24 mouse cellular contexts compared by ENCODE assay signal in genomic region chr7:71457409-71458103, GRCm38 (mm10).
DNase-seq lines count a peak whose midpoint lies in the region; ATAC-seq and TF ChIP-seq lines count a peak whose summit lies in the region.
"Had no signal": no experiment of that assay in that cellular context is flagged by ENCODE, and none has a peak within 500 bp of the region (broad histone marks: within the 10 kb centered on the region; RNA-seq: fewer than 3 reads in every experiment).

No protein-coding gene starts in this region.

- 27% methylated on average over 4 of the region's 4 CpGs for WGBS in kidney, embryonic 15.5 days
- 71% methylated on average over 4 of the region's 4 CpGs for WGBS in kidney, adult 2 months
- WGBS in kidney, postnatal 0 days: 40% methylated on average over 4 of the region's 4 CpGs

- H3K27me3 ChIP-seq in kidney, embryonic 15.5 days: no peaks in the 10 kb centered on the region
- no peaks in the 10 kb centered on the region; the same call in 1 of the 2 replicates for H3K27me3 ChIP-seq in kidney, adult 2 months (replicated peaks; ENCODE audit: control insufficient read depth, insufficient read depth, low read length)
- no peaks in the 10 kb centered on the region for H3K27me3 ChIP-seq in kidney, postnatal 0 days (ENCODE audit: insufficient read depth, low read length)
- H3K27me3 ChIP-seq: embryonic facial prominence, embryonic 13.5 days; embryonic facial prominence, embryonic 15.5 days; forebrain, embryonic 12.5 days had no signal

- no peak overlapping the region for H3K4me2 ChIP-seq in kidney, embryonic 15.5 days
- no peak overlapping the region for H3K4me2 ChIP-seq in kidney, postnatal 0 days (ENCODE audit: low read length)
- H3K4me2 ChIP-seq: embryonic facial prominence, embryonic 15.5 days; forebrain, embryonic 12.5 days had no signal

- no peak overlapping the region for H3K4me3 ChIP-seq in kidney, embryonic 15.5 days (replicated peaks)
- no peak overlapping the region for H3K4me3 ChIP-seq in kidney, adult 2 months (ENCODE audit: insufficient read depth, low read depth, low read length)
- H3K4me3 ChIP-seq in kidney, postnatal 0 days (replicated peaks; ENCODE audit: low read depth, low read length): no peak overlapping the region
- H3K4me3 ChIP-seq: embryonic facial prominence, embryonic 13.5 days; embryonic facial prominence, embryonic 15.5 days; erythroblast, embryonic 14.5 days; forebrain, embryonic 10.5 days; forebrain, embryonic 12.5 days had no signal

- H3K27ac ChIP-seq in kidney, embryonic 15.5 days: peak overlapping the region; percentile 92
- H3K27ac ChIP-seq in kidney, adult 2 months (ENCODE audit: insufficient read depth, low read depth, low read length): no peak overlapping the region
- H3K27ac ChIP-seq in kidney, postnatal 0 days: peak overlapping the region; percentile 73
- H3K27ac ChIP-seq: embryonic facial prominence, embryonic 13.5 days; embryonic facial prominence, embryonic 15.5 days; forebrain, embryonic 10.5 days; forebrain, embryonic 12.5 days had no signal

- H3K9ac ChIP-seq in kidney, embryonic 15.5 days: no peak overlapping the region
- no peak overlapping the region for H3K9ac ChIP-seq in kidney, postnatal 0 days (ENCODE audit: low read depth, low read length)
- H3K9ac ChIP-seq: embryonic facial prominence, embryonic 13.5 days; embryonic facial prominence, embryonic 15.5 days; forebrain, embryonic 12.5 days had no signal

- no peaks in the 10 kb centered on the region for H3K9me3 ChIP-seq in kidney, embryonic 15.5 days (replicated peaks)
- H3K9me3 ChIP-seq in kidney, postnatal 0 days (replicated peaks; ENCODE audit: low read length): 0 out of 2 replicates have a peak, but pooled peaks cover 2% of the 10 kb centered on the region
- H3K9me3 ChIP-seq: embryonic facial prominence, embryonic 13.5 days; embryonic facial prominence, embryonic 15.5 days; forebrain, embryonic 10.5 days; forebrain, embryonic 12.5 days had no signal

- peak; percentile 91 for ATAC-seq in kidney, embryonic 15.5 days (replicated peaks; ENCODE audit: low FRiP score)
- no peak; the same call in 1 of the 2 replicates for ATAC-seq in kidney, postnatal 0 days (replicated peaks; ENCODE audit: low FRiP score, low read depth)
- ATAC-seq: activated CD4-positive, CD25-positive, alpha-beta regulatory T cell, adult 4 months; forebrain, embryonic 14.5 days; forebrain, embryonic 16.5 days had no signal

- no peaks in the 10 kb centered on the region for H3K36me3 ChIP-seq in kidney, embryonic 15.5 days
- H3K36me3 ChIP-seq in kidney, adult 2 months (ENCODE audit: control insufficient read depth, insufficient read depth, low read length): no peaks in the 10 kb centered on the region
- H3K36me3 ChIP-seq in kidney, postnatal 0 days (ENCODE audit: insufficient read depth, low read length): no peaks in the 10 kb centered on the region
- H3K36me3 ChIP-seq: embryonic facial prominence, embryonic 13.5 days; embryonic facial prominence, embryonic 15.5 days; forebrain, embryonic 10.5 days; forebrain, embryonic 12.5 days had no signal

- TF ChIP-seq CTCF in kidney, adult 2 months (conservative IDR thresholded peaks at IDR 0.05; ENCODE audit: insufficient read depth, insufficient read length, low read depth, low read length): no peak
- no peak for TF ChIP-seq CTCF in kidney, postnatal 0 days (IDR thresholded peaks at IDR 0.05; ENCODE audit: low read depth)

- TF ChIP-seq POLR2A in kidney, adult 2 months (IDR thresholded peaks at IDR 0.05; ENCODE audit: low read depth, low read length): no peak

- peaks cover 31% of the 10 kb centered on the region for H3K4me1 ChIP-seq in kidney, embryonic 15.5 days
- H3K4me1 ChIP-seq in kidney, adult 2 months (ENCODE audit: control insufficient read depth, insufficient read depth, low read length): no peaks in the 10 kb centered on the region
- H3K4me1 ChIP-seq in kidney, postnatal 0 days (replicated peaks; ENCODE audit: insufficient read depth, low read length): peaks cover 9% of the 10 kb centered on the region
- H3K4me1 ChIP-seq: embryonic facial prominence, embryonic 15.5 days; forebrain, embryonic 10.5 days; forebrain, embryonic 12.5 days had no signal

- DNase-seq in kidney, adult 2 months: no peak
- peak; percentile 93 for DNase-seq in kidney, postnatal 0 days (ENCODE audit: low spot score)
- DNase-seq in kidney, adult 18-20 months: no peak
- DNase-seq in R1 (ENCODE audit: low read depth, low spot score): peak; percentile 8
- no peak for DNase-seq in adrenal gland, postnatal 4 days (ENCODE audit: low spot score in 2 of 2)
- DNase-seq: adrenal gland, adult 8-10 months; adrenal gland, postnatal 14 days; adrenal gland, postnatal 36 days; cerebellum, adult 11 months; cerebellum, adult 18-20 months; cerebellum, adult 8-10 months; cerebellum, adult 9-11 months; cerebellum, postnatal 14 days; cerebellum, postnatal 36 days; embryo, embryonic 11 days had no signal

Comparison
In these comparisons a context has a peak if more than half of its experiments do, and no peak if none do; other contexts are left out.
1. DNase-seq: peak in kidney, postnatal 0 days (single experiment) and R1 (single experiment); none in kidney, adult 2 months (single experiment), kidney, adult 18-20 months (single experiment) and adrenal gland, postnatal 4 days (0 of 2).